Mouse (Mus musculus) kidney, adult 2 months (tissue): ENCODE results near the gene Faap20.

Experiments used
- CTCF ChIP-seq: fragments of 200-500 bp; conservative IDR thresholded peaks from 2 replicates; pipeline ENCODE4 v1.5.1; 2011; ENCODE audit warnings: low read depth, mild to moderate bottlenecking, control low read depth, low read length, moderate library complexity, mixed read lengths; ENCODE audit not compliant: insufficient read depth, insufficient read length
- POLR2A ChIP-seq: fragments of 200-500 bp; IDR thresholded peaks from one replicate; pipeline ENCODE4 v1.6.1; 2011; ENCODE audit warnings: low read depth, low read length, control low read depth

GRCm38 (mm10) chr4:155223594-155224528, 25.7 kb upstream of the Faap20 start:
- TF ChIP-seq POLR2A (no peak), CTCF (no peak)
